Mouse (Mus musculus) forebrain, embryonic 16.5 days (tissue): ENCODE data around the gene Atrnl1. TPM values are rescaled to one million over a fixed set of nuclear protein-coding genes. Genes with fewer than 3 reads are reported as not detected.

ENCODE experiments used
- ATAC-seq: fragments of 200-750 bp; cut with Nextera tagmentation; 2 replicates; pipeline ENCODE4 v1.8.0; 2017; ENCODE audit warnings: mild to moderate bottlenecking, moderate library complexity
- H3K27ac ChIP-seq: fragments of 300-500 bp; sonication (generic); 2 replicates; pipeline ENCODE4 v1.5.1; 2014; ENCODE audit warnings: low read length, control low read depth
- H3K27me3 ChIP-seq: fragments of 300-500 bp; sonication (generic); replicated peaks from 2 replicates; pipeline ENCODE4 v1.6.1; 2014; ENCODE audit warnings: low read length; ENCODE audit not compliant: control insufficient read depth, insufficient read depth
- H3K36me3 ChIP-seq: fragments of 300-500 bp; sonication (generic); 2 replicates; pipeline ENCODE4 v1.6.1; 2014; ENCODE audit not compliant: control insufficient read depth, insufficient read depth
- H3K4me1 ChIP-seq: fragments of 300-500 bp; sonication (generic); replicated peaks from 2 replicates; pipeline ENCODE4 v1.6.1; 2014; ENCODE audit warnings: low read length; ENCODE audit not compliant: control insufficient read depth, insufficient read depth
- H3K4me2 ChIP-seq: fragments of 300-500 bp; sonication (generic); 2 replicates; pipeline ENCODE4 v1.6.1; 2014; ENCODE audit warnings: mild to moderate bottlenecking, low read length, control low read depth
- H3K4me3 ChIP-seq: fragments of 300-500 bp; sonication (generic); replicated peaks from 2 replicates; pipeline ENCODE4 v1.5.1; 2014; ENCODE audit warnings: mild to moderate bottlenecking, low read length, control low read depth
- H3K9ac ChIP-seq: fragments of 300-500 bp; sonication (generic); replicated peaks from 2 replicates; pipeline ENCODE4 v1.6.1; 2014; ENCODE audit warnings: low read depth, low read length, control low read depth
- H3K9me3 ChIP-seq: fragments of 300-500 bp; sonication (generic); 2 replicates; pipeline ENCODE4 v1.6.1; 2016; ENCODE audit warnings: low read length; ENCODE audit not compliant: control insufficient read depth
- WGBS: fragments of 180-500 bp; shearing (Covaris S2); extraction: QIAGEN DNeasy Blood & Tissue Kit; methylation state at CpG from one replicate; pipeline ENCODE4 v1.1.7; 2014; 5-methylcytosine and 5-hydroxymethylcytosine counted together
- polyA plus RNA-seq: library from polyadenylated mRNA; unstranded; fragments of >200 nt; fragmentation: Nextera tagmentation; extraction: Ambion mirVana; gene quantifications from 2 replicates; pipeline ENCODE4 v1.2.1, GENCODE M21; 2015

The Atrnl1 gene
- polyA plus RNA-seq, 1 experiment from 2014 or later = 8.3 TPM

GRCm38 (mm10) chr19:58113092-58113731 lies 502.4 kb downstream of the Atrnl1 start:
- no peaks in the 10 kb centered on the region for H3K9me3 ChIP-seq
- H3K27ac ChIP-seq = no peak overlapping the region
- peaks cover 10% of the 10 kb centered on the region for H3K4me1 ChIP-seq
- no peak overlapping the region for H3K4me3 ChIP-seq
- H3K4me2 ChIP-seq = no peak overlapping the region
- ATAC-seq = peak; percentile 76
- WGBS = 75% methylated on average over 5 of the region's 5 CpGs
- H3K36me3 ChIP-seq = no peaks in the 10 kb centered on the region
- no peak overlapping the region for H3K9ac ChIP-seq
- no peaks in the 10 kb centered on the region for H3K27me3 ChIP-seq

GRCm38 (mm10) chr19:58117595-58117994 lies 506.8 kb downstream of the Atrnl1 start:
- H3K4me1 ChIP-seq = peaks cover 11% of the 10 kb centered on the region
- H3K27me3 ChIP-seq = no peaks in the 10 kb centered on the region
- H3K4me2 ChIP-seq = no peak overlapping the region
- WGBS = 71% methylated on average over 6 of the region's 6 CpGs
- peak; percentile 32; the same call in 1 of the 2 replicates for ATAC-seq
- no peaks in the 10 kb centered on the region for H3K9me3 ChIP-seq
- no peak overlapping the region for H3K27ac ChIP-seq
- no peak overlapping the region for H3K4me3 ChIP-seq
- H3K36me3 ChIP-seq = no peaks in the 10 kb centered on the region
- no peak overlapping the region for H3K9ac ChIP-seq

- peak overlapping the region; percentile 43 for H3K4me2 ChIP-seq
These were observed 507.5 kb downstream of the Atrnl1 start for GRCm38 (mm10) chr19:58118141-58118835.

GRCm38 (mm10) chr19:58118864-58119263 lies 508.0 kb downstream of the Atrnl1 start:
- Histone ChIP-seq H3K36me3 (no peaks in the 10 kb centered on the region), H3K4me2 (no peak overlapping the region), H3K4me3 (no peak overlapping the region), H3K9ac (no peak overlapping the region), H3K9me3 (no peaks in the 10 kb centered on the region), H3K4me1 (peaks cover 11% of the 10 kb centered on the region), H3K27ac (no peak overlapping the region), H3K27me3 (no peaks in the 10 kb centered on the region)
- ATAC-seq = no peak
- 91% methylated on average over 11 of the region's 11 CpGs for WGBS

More at GRCm38 (mm10) chr19:58118141-58118835, 507.5 kb downstream of the Atrnl1 start:
- Histone ChIP-seq H3K27me3 (no peaks in the 10 kb centered on the region), H3K36me3 (no peaks in the 10 kb centered on the region), H3K4me1 (peaks cover 11% of the 10 kb centered on the region), H3K9me3 (no peaks in the 10 kb centered on the region), H3K4me3 (no peak overlapping the region), H3K9ac (0 out of 2 replicates have a peak overlapping the region, but pooled peaks have one; percentile 11), H3K27ac (no peak overlapping the region)
- WGBS = 37% methylated on average over 19 of the region's 19 CpGs
- peak; percentile 88 for ATAC-seq

- Histone ChIP-seq H3K4me1 (peaks cover 11% of the 10 kb centered on the region), H3K4me3 (no peak overlapping the region)
These were observed 508.9 kb downstream of the Atrnl1 start for GRCm38 (mm10) chr19:58119681-58120173.

GRCm38 (mm10) chr19:58120661-58121060 lies 509.8 kb downstream of the Atrnl1 start:
- Histone ChIP-seq H3K4me2 (no peak overlapping the region), H3K36me3 (no peaks in the 10 kb centered on the region), H3K9ac (no peak overlapping the region), H3K9me3 (no peaks in the 10 kb centered on the region), H3K27me3 (no peaks in the 10 kb centered on the region), H3K27ac (no peak overlapping the region), H3K4me1 (peaks cover 11% of the 10 kb centered on the region), H3K4me3 (no peak overlapping the region)
- ATAC-seq = no peak
- 91% methylated on average over 9 of the region's 9 CpGs for WGBS

More at GRCm38 (mm10) chr19:58119681-58120173, 508.9 kb downstream of the Atrnl1 start:
- no peak overlapping the region for H3K27ac ChIP-seq
- no peaks in the 10 kb centered on the region for H3K36me3 ChIP-seq
- no peak for ATAC-seq
- H3K9ac ChIP-seq = no peak overlapping the region
- H3K9me3 ChIP-seq = no peaks in the 10 kb centered on the region
- no peak overlapping the region for H3K4me2 ChIP-seq
- H3K27me3 ChIP-seq = no peaks in the 10 kb centered on the region
- 87% methylated on average over 13 of the region's 13 CpGs for WGBS

GRCm38 (mm10) chr19:58121628-58122027 lies 510.8 kb downstream of the Atrnl1 start:
- Histone ChIP-seq H3K27ac (no peak overlapping the region), H3K36me3 (no peaks in the 10 kb centered on the region), H3K9me3 (no peaks in the 10 kb centered on the region), H3K9ac (no peak overlapping the region), H3K4me1 (peaks cover 11% of the 10 kb centered on the region), H3K4me3 (no peak overlapping the region), H3K27me3 (no peaks in the 10 kb centered on the region), H3K4me2 (no peak overlapping the region)
- ATAC-seq = no peak
- 65% methylated on average over 6 of the region's 6 CpGs for WGBS

GRCm38 (mm10) chr19:58123620-58124019 lies 512.8 kb downstream of the Atrnl1 start:
- Histone ChIP-seq H3K9ac (no peak overlapping the region), H3K4me1 (0 out of 2 replicates have a peak, but pooled peaks cover 2% of the 10 kb centered on the region), H3K36me3 (no peaks in the 10 kb centered on the region), H3K27me3 (no peaks in the 10 kb centered on the region), H3K9me3 (no peaks in the 10 kb centered on the region), H3K4me3 (no peak overlapping the region), H3K4me2 (no peak overlapping the region), H3K27ac (no peak overlapping the region)
- no peak for ATAC-seq
- 96% methylated on average over 3 of the region's 3 CpGs for WGBS

- no peak overlapping the region for H3K4me2 ChIP-seq
- H3K27me3 ChIP-seq = no peaks in the 10 kb centered on the region
- H3K4me3 ChIP-seq = no peak overlapping the region
- H3K27ac ChIP-seq = no peak overlapping the region
- WGBS = 67% methylated on average over 5 of the region's 5 CpGs
- H3K4me1 ChIP-seq = no peaks in the 10 kb centered on the region
- H3K36me3 ChIP-seq = no peaks in the 10 kb centered on the region
- no peak for ATAC-seq
- H3K9ac ChIP-seq = no peak overlapping the region
- no peaks in the 10 kb centered on the region; the same call in 1 of the 2 replicates for H3K9me3 ChIP-seq
These were observed 513.7 kb downstream of the Atrnl1 start for GRCm38 (mm10) chr19:58124566-58124965.
